Mouse (Mus musculus) hindbrain, embryonic 16.5 days (tissue): ENCODE measurements at regions not wholly inside any gene's neighbourhood (a gene's known extent, or its start where the extent isn't known, plus 50 kb on each side); places are given as distances from the start of the nearest gene placed in this dataset.

Experiments used
- ATAC-seq: fragments of 200-750 bp; cut with Nextera tagmentation; 2 replicates; pipeline ENCODE4 v1.8.0; 2017; ENCODE audit warnings: moderate TSS enrichment, moderate library complexity
- H3K27ac ChIP-seq: fragments of 300-500 bp; sonication (generic); 2 replicates; pipeline ENCODE4 v1.5.1; 2014; ENCODE audit warnings: low read depth, mild to moderate bottlenecking, control low read depth, low read length, moderate library complexity
- H3K27me3 ChIP-seq: fragments of 300-500 bp; sonication (generic); replicated peaks from 2 replicates; pipeline ENCODE4 v1.6.1; 2014; ENCODE audit warnings: low read length; ENCODE audit not compliant: control insufficient read depth, insufficient read depth
- H3K36me3 ChIP-seq: fragments of 300-500 bp; sonication (generic); 2 replicates; pipeline ENCODE4 v1.6.1; 2014; ENCODE audit warnings: mild to moderate bottlenecking, low read length, moderate library complexity, mixed read lengths; ENCODE audit not compliant: control insufficient read depth, insufficient read depth
- H3K4me1 ChIP-seq: fragments of 300-500 bp; sonication (generic); 2 replicates; pipeline ENCODE4 v1.6.1; 2014; ENCODE audit warnings: low read depth, low read length; ENCODE audit not compliant: control insufficient read depth, insufficient read depth
- H3K4me2 ChIP-seq: fragments of 300-500 bp; sonication (generic); 2 replicates; pipeline ENCODE4 v1.6.1; 2014; ENCODE audit warnings: mild to moderate bottlenecking, low read length, control low read depth, moderate library complexity
- H3K4me3 ChIP-seq: fragments of 300-500 bp; sonication (generic); 2 replicates; pipeline ENCODE4 v1.5.1; 2014; ENCODE audit warnings: mild to moderate bottlenecking, low read length, control low read depth, moderate library complexity
- H3K9ac ChIP-seq: fragments of 300-500 bp; sonication (generic); 2 replicates; pipeline ENCODE4 v1.6.1; 2014; ENCODE audit warnings: low read depth, mild to moderate bottlenecking, control low read depth, low read length, moderate library complexity
- H3K9me3 ChIP-seq: fragments of 300-500 bp; sonication (generic); 2 replicates; pipeline ENCODE4 v1.6.1; 2014; ENCODE audit warnings: mild to moderate bottlenecking, low read length, moderate library complexity; ENCODE audit not compliant: control insufficient read depth
- WGBS: fragments of 180-500 bp; shearing (Covaris S2); extraction: QIAGEN DNeasy Blood & Tissue Kit; methylation state at CpG from one replicate; pipeline ENCODE4 v1.1.7; 2014; 5-methylcytosine and 5-hydroxymethylcytosine counted together

DNA sequence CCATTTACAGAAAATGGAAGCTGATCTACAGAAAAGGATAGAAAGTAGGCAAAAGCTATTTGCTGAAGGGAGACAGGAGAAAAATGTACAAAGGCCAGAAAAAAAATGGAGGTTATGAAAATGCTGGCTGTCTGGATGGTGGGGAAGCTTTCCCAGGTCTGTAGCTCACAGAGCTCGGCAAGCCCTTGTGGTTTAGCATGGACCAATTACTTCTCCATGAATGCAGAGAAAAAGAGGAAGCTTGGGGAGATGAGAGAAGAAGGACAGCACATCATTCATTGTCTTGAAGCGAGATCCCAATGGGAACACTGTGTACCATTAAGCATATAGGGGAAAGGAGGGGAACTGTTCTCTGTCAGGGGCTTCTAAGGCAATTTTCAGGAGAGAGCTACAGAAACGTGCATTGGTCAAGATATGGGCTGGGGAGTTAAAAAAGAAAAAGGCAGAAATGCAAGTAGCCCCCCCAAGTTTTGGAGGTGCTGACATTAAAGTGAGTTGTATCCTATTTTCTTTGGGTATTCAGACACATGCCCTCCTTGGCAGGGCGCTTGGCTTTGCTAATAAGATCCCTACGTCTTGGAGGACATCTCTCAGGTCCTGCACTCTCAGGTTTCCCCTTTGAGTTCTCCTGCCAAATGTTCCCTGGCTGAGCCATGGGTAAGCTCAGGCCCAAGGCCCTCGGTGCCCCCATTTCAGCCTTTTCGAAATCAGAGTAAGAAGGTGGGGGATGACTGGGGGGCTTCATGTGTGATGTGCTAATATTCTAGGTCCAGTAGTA, 105.8 kb upstream of the Jun start:
- H3K36me3 ChIP-seq: no peaks in the 10 kb centered on the region
- no peak for ATAC-seq
- WGBS: 86% methylated on average over 7 of the region's 7 CpGs

DNA sequence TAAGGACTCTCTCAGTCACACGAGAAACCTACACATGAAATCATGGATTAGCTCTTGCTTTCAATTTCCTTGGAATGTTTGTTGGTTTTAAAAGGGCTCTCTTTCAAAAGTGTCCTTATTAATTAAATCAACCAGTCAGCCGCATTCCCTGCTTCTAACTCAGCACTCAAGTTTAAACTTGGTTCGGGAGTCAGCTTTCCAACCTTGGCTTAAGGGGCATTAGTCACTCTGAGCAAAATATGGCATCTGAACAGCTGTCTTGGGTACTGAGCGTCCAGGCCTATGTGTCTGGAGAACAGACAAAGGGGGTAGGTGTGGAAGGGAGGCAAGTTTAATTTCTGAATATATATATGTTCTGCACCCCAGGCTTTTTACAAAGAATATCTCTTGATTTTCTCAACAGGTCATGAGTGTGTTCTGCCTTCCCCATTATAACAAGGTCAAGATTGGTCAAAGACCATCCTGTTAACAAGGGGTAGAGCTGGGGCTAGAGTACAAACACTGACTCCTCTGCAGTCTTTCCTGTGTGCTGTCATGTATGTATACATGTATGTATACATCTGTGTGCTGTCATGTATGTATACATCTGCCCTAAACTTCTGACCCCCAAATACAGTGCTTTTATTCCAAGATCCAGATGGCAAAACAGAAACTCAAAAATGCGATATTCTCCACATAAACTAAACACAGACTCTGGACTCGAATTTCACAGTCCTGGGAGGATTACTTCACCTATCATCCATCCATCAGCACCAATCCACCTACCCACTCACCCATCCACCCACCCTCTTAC, 106.8 kb upstream of the Jun start:
- Histone ChIP-seq H3K9me3 (no peaks in the 10 kb centered on the region), H3K9ac (no peak overlapping the region), H3K27me3 (no peaks in the 10 kb centered on the region), H3K4me1 (peaks cover 2% of the 10 kb centered on the region; the same call in 1 of the 2 replicates), H3K4me3 (no peak overlapping the region), H3K36me3 (no peaks in the 10 kb centered on the region), H3K27ac (no peak overlapping the region), H3K4me2 (no peak overlapping the region)
- no peak for ATAC-seq
- WGBS: 83% methylated on average over 6 of the region's 6 CpGs

More for the DNA sequence above, 105.8 kb upstream of the Jun start:
- Histone ChIP-seq H3K4me3 (no peak overlapping the region), H3K27me3 (no peaks in the 10 kb centered on the region), H3K4me2 (no peak overlapping the region), H3K9ac (no peak overlapping the region), H3K27ac (no peak overlapping the region), H3K4me1 (peaks cover 7% of the 10 kb centered on the region; the same call in 1 of the 2 replicates), H3K9me3 (no peaks in the 10 kb centered on the region)

DNA sequence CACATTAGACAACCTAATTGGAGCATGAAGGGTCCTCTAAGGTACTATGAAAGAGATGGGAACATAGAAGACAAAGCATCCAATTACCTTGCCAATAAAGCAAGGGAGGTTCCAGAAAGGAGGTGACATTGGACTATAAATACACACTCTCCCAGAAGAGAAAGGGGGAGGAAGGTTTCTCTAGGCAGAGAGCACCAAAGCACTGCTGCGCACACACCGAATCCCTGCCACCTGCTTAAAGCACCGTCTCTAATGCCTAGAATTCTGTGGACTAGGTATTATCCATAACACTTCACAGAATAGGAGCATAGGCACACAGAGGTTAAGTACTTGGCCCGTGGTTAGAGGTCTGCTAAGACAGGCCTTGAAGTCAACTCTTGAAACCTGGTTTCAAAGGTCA, 107.8 kb upstream of the Jun start:
- Histone ChIP-seq H3K36me3 (no peaks in the 10 kb centered on the region), H3K4me1 (no peaks in the 10 kb centered on the region), H3K27me3 (no peaks in the 10 kb centered on the region), H3K27ac (no peak overlapping the region), H3K9me3 (no peaks in the 10 kb centered on the region), H3K9ac (no peak overlapping the region), H3K4me2 (no peak overlapping the region), H3K4me3 (no peak overlapping the region)
- WGBS: 83% methylated on average over 4 of the region's 4 CpGs
- ATAC-seq: no peak

DNA sequence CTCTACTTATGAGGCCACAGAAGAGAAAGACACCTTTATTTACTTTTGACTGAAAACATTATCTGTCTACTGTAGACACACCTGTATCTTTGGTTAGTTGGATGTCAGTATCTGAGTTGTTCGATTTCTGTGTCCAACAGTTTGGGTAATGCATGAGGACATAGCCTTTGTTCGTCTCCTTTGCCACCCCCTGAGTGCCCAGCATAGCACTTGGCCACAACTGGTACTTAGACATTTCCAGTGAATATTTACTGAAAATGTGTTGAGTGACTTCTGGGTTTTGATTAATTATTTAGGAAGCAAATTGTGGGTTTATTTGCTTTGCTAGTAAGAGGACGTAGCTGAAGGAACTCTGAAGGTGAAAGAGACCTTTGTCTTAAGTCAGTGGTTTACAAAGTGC, 108.4 kb upstream of the Jun start:
- H3K27me3 ChIP-seq: no peaks in the 10 kb centered on the region
- H3K9ac ChIP-seq: no peak overlapping the region
- no peaks in the 10 kb centered on the region for H3K9me3 ChIP-seq
- H3K4me3 ChIP-seq: no peak overlapping the region
- H3K4me2 ChIP-seq: peak overlapping the region; percentile 85
- no peak for ATAC-seq
- H3K4me1 ChIP-seq: no peaks in the 10 kb centered on the region
- no peak overlapping the region; the same call in 1 of the 2 replicates for H3K27ac ChIP-seq
- WGBS: 78% methylated on average over 3 of the region's 3 CpGs
- no peaks in the 10 kb centered on the region for H3K36me3 ChIP-seq

DNA sequence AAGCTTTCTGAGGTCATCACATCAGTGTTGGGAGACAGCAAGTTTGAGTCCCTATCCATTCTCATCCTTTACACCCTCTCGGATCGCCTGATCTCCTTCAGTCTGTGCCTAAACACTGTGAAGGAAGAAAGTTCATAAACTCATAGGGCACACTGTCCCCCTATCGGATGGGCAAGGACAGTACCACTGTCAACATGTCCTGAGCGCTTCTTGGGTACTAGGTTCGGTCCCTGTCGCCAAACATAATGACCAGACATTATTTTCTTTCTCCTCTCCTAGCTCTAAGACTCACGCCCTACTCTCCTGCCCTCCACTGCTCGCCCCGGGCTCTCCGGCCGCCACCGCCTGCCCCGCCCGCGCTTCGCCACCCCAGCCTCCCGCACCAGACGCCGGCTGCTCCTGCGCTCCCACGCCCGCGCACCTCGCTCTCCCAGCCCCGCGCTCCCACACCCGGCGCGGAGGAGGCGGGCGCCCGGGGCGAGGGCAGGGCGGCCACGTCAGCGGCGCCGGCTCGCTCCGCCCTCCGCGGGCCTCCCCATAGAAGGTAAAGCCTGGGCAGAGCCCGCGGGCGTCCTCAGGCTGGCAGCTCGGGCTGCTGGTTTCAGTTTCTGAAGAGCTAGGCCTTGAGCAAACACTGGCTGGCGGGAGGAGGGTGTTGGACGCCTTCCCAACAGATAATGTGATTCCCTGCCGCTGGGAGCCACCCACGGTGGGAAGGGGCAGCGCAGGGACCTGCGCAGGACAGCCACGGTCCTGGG, 109.1 kb upstream of the Jun start:
- peak overlapping the region; percentile 81 for H3K9ac ChIP-seq
- H3K36me3 ChIP-seq: no peaks in the 10 kb centered on the region
- H3K9me3 ChIP-seq: no peaks in the 10 kb centered on the region
- no peaks in the 10 kb centered on the region for H3K4me1 ChIP-seq
- peak overlapping the region; percentile 85 for H3K4me2 ChIP-seq
- peak overlapping the region; percentile 66 for H3K4me3 ChIP-seq
- WGBS: under 1% methylated on average over 53 of the region's 53 CpGs
- ATAC-seq: peak; percentile 96
- H3K27me3 ChIP-seq: no peaks in the 10 kb centered on the region
- H3K27ac ChIP-seq: peak overlapping the region; percentile 77

DNA sequence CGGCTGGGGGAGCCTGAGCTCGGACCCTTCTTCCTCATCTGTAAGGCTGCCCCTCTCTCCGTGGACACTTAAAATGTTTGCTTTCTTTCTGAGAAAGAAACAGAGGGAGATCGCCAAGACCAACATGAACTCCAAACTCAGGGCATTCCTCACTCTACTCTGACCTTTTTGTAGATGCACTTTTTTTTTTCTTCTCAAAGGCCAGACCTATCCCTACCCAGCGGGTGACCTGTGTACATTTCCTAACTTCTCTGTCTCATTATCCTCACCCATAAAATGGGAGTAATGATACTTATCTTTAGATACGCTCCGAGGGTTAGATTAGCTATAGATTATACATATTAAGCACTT, 109.6 kb upstream of the Jun start:
- Histone ChIP-seq H3K27ac (peak overlapping the region; percentile 77), H3K4me2 (peak overlapping the region; percentile 85), H3K36me3 (no peaks in the 10 kb centered on the region), H3K4me1 (no peaks in the 10 kb centered on the region), H3K9me3 (no peaks in the 10 kb centered on the region), H3K4me3 (peak overlapping the region; percentile 66), H3K27me3 (no peaks in the 10 kb centered on the region), H3K9ac (peak overlapping the region; percentile 81)
- 23% methylated on average over 7 of the region's 7 CpGs for WGBS
- ATAC-seq: no peak; the same call in 1 of the 2 replicates

DNA sequence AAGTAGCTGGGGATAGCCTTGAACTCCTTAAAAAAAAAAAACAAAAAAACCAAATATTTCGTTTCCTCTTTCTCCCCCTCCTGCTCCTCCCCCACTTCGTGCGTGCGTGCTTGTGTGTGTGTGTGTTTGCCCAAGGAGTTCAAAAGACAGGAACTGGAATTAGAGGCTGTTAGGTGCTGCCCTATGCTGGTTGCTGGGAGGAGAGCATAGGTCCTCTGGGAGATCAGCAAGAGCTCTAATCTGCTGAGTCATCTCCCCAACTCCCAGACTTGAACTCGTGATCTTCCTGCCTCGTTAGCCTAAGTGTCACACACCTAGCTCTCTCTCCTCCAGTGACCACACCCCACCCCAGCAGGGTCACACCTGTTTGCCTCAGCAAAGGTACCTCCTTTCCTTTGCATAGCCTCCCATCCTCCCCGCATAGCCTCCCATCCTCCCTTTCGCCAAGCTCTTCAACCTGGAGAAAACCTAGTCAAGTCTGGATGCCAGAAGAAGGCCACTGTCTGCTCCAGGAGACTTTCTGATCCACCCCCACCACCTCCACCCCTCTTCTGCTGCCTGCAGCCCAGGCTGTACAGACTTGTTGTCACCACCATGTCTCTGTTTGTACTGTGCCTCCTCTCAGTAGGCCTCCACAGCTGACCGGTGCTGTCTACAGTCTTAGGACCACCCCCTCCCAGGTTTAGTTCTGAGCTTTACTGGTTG, 110.5 kb upstream of the Jun start:
- no peak for ATAC-seq
- Histone ChIP-seq H3K4me3 (no peak overlapping the region), H3K9me3 (no peaks in the 10 kb centered on the region), H3K4me1 (no peaks in the 10 kb centered on the region), H3K27ac (no peak overlapping the region), H3K9ac (no peak overlapping the region), H3K36me3 (no peaks in the 10 kb centered on the region), H3K27me3 (no peaks in the 10 kb centered on the region), H3K4me2 (no peak overlapping the region)
- 84% methylated on average over 9 of the region's 9 CpGs for WGBS

DNA sequence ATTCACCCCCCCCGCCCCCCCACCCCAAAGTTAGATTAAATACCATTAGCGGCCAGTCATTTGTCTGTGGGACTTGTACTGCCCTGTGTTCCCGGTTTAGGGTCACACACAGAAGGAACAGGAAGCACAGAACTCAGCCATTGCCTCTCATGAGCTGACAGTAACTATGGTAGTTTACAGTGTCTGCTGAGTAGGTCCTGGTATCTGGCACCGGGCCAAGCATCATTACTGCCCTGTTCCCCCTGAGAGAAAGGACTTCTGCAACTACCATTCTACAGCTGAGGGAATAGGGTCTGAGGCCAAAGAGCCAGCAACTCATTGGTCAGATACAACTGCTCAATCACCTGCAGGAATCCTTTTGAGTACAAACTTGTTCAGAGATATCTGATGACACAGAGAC, 111.4 kb upstream of the Jun start:
- H3K4me2 ChIP-seq: no peak overlapping the region
- H3K27ac ChIP-seq: no peak overlapping the region
- no peaks in the 10 kb centered on the region for H3K36me3 ChIP-seq
- H3K4me1 ChIP-seq: no peaks in the 10 kb centered on the region
- no peaks in the 10 kb centered on the region for H3K27me3 ChIP-seq
- no peak for ATAC-seq
- WGBS: 78% methylated on average over 4 of the region's 4 CpGs
- no peak overlapping the region for H3K4me3 ChIP-seq
- H3K9ac ChIP-seq: no peak overlapping the region
- no peaks in the 10 kb centered on the region for H3K9me3 ChIP-seq
